Mouse (Mus musculus): ENCODE data around the gene Fgfr2. TPM values are rescaled to one million over a fixed set of nuclear protein-coding genes. Genes with fewer than 3 reads are reported as not detected.

Gene Fgfr2
- polyA plus RNA-seq, 1 experiment from 2014 or later = 11.2 TPM

DNA sequence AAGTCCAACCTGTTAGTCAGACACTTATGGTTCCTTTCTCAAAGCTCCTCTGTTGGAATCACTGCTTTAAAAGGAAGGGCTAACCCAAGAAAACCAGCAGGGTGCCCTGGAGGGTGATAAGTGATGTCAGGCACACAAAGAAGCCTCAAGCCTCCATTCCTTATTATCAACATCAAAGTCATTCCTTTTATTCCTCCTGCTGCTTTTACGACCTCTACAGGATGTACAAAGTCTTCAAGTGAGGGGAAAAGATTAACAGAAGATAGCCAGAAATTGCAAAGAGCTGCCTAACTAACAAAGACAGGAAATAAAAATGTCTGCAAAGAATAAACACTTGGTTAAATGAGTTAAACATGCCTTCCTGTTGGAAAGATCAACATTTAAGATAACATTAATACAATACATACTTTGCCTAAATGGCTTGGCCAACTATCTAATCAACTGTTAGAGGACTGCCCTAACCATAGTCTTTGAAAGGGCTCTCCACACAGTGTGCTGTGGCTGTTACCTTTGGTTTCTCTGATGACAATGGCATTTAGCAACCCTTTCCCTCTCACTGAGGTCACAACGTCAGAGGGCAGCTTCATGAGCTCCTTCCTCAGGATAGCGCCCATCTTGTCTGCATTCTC lies 563.9 kb downstream of the Fgfr2 start:
- peaks cover 55% of the 10 kb centered on the region for H3K36me3 ChIP-seq (replicated peaks; ENCODE audit: insufficient read depth, low read length)
- H3K9me3 ChIP-seq (ENCODE audit: low read length) = no peaks in the 10 kb centered on the region
- no peak overlapping the region for H3K4me2 ChIP-seq (ENCODE audit: low read depth, low read length)
- whole genome bisulfite sequencing (ENCODE audit: insufficient replicate concordance) = 69% methylated on average over 3 of the region's 3 CpGs
- no peaks in the 10 kb centered on the region; the same call in 1 of the 2 replicates for H3K4me1 ChIP-seq (ENCODE audit: insufficient read depth)
- TF ChIP-seq EP300 (IDR thresholded peaks at IDR 0.05; ENCODE audit: low read depth) (no peak), CTCF (IDR thresholded peaks at IDR 0.05; ENCODE audit: low read depth) (no peak)
- no peak overlapping the region for H3K9ac ChIP-seq (replicated peaks)
- peaks cover 9% of the 10 kb centered on the region; the same call in 1 of the 2 replicates for H3K27me3 ChIP-seq (ENCODE audit: insufficient read depth, low read length)
- DNase-seq (no peak), ATAC-seq (no peak)
- no peak overlapping the region for H3K4me3 ChIP-seq (ENCODE audit: low read depth, low read length)
- no peak overlapping the region for H3K27ac ChIP-seq (ENCODE audit: low read depth)

DNA sequence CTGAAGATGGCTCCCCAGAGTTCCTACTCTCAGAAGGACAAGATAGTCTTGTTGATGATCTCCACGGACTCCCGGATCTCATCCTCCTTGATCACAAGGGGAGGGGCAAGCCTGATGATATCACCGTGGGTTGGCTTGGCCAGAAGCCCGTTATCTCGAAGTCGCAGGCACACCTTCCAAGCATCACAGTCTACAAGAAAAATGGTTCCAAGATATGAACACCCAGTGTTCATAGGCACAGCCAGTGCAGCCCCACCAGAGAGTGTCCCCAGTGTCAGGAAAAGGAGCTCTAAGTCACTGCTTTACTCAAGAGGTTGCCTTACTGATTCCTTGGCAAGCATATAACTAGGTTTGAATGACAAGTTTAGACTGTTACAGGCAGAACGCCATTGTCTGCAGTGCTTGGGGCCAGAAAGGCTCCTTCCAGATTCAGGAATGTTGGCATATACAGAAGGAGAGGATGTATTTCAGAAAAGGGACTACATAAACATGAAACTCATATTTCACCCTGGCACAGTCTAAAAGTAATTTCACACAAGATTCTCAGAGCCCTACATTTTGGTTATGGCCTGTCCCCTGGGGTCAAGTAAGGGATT lies 564.9 kb downstream of the Fgfr2 start:
- Histone ChIP-seq H3K27ac (ENCODE audit: low read depth) (no peak overlapping the region), H3K27me3 (ENCODE audit: insufficient read depth, low read length) (peaks cover 9% of the 10 kb centered on the region; the same call in 1 of the 2 replicates), H3K9ac (replicated peaks) (no peak overlapping the region), H3K36me3 (replicated peaks; ENCODE audit: insufficient read depth, low read length) (peaks cover 47% of the 10 kb centered on the region), H3K4me1 (ENCODE audit: insufficient read depth) (no peaks in the 10 kb centered on the region; the same call in 1 of the 2 replicates), H3K9me3 (ENCODE audit: low read length) (no peaks in the 10 kb centered on the region), H3K4me3 (ENCODE audit: low read depth, low read length) (no peak overlapping the region), H3K4me2 (ENCODE audit: low read depth, low read length) (no peak overlapping the region)
- TF ChIP-seq EP300 (IDR thresholded peaks at IDR 0.05; ENCODE audit: low read depth) = no peak
- TF ChIP-seq CTCF (IDR thresholded peaks at IDR 0.05; ENCODE audit: low read depth) = no peak
- no peak for DNase-seq
- peak; percentile 40; the same call in 1 of the 2 replicates for ATAC-seq
- WGBS (ENCODE audit: insufficient replicate concordance) = 58% methylated on average over 7 of the region's 7 CpGs

DNA sequence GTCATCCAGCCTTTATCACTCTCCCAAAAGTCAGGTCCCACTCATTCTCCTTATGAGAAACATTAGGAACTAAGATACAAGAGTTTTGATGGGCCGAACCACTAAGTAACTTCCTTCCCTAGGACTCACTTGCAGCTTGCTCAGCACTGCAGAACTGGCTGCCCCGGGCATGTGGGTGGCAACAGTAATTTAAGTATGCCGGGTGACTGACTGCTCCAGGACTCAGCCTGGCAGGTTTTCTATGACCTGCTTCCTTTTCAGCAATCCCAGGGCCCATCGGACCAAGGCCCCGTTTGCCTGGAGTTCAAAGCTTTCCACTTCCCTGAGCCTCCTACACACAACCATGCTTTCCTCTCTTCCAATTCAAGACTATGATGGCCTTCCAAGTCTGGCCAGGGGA lies 566.6 kb downstream of the Fgfr2 start:
- H3K27me3 ChIP-seq (ENCODE audit: insufficient read depth, low read length) = peaks cover 6% of the 10 kb centered on the region; the same call in 1 of the 2 replicates
- H3K27ac ChIP-seq (ENCODE audit: low read depth) = no peak overlapping the region
- DNase-seq (no peak), ATAC-seq (no peak)
- H3K9ac ChIP-seq (replicated peaks) = no peak overlapping the region
- WGBS (ENCODE audit: insufficient replicate concordance) = 73% methylated on average over 5 of the region's 5 CpGs
- H3K4me2 ChIP-seq (ENCODE audit: low read depth, low read length) = no peak overlapping the region
- no peaks in the 10 kb centered on the region; the same call in 1 of the 2 replicates for H3K4me1 ChIP-seq (ENCODE audit: insufficient read depth)
- no peaks in the 10 kb centered on the region for H3K9me3 ChIP-seq (ENCODE audit: low read length)
- no peak overlapping the region for H3K4me3 ChIP-seq (ENCODE audit: low read depth, low read length)
- H3K36me3 ChIP-seq (replicated peaks; ENCODE audit: insufficient read depth, low read length) = peaks cover 30% of the 10 kb centered on the region
- no peak for TF ChIP-seq EP300 (IDR thresholded peaks at IDR 0.05; ENCODE audit: low read depth)
- TF ChIP-seq CTCF (IDR thresholded peaks at IDR 0.05; ENCODE audit: low read depth) = no peak

DNA sequence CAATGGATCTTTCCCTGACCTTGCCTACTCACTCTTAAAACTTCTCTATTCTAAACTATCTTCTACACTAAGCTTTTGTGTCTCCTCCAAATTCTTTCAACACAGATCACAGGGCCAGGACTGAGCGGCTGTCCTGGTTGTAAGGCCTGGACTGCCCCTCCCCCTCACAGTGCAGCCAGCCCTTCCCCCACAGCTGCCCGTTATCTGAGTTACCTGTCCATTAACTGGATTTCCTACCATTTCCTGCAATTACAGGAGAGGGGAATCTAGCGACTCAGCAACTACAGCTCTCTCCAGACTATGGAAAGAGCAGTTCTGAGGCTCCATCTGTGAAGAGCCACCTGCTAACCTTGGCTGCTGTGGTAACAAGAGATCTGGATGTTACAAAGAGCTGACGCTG lies 567.2 kb downstream of the Fgfr2 start:
- H3K4me2 ChIP-seq (ENCODE audit: low read depth, low read length) = no peak overlapping the region

DNA sequence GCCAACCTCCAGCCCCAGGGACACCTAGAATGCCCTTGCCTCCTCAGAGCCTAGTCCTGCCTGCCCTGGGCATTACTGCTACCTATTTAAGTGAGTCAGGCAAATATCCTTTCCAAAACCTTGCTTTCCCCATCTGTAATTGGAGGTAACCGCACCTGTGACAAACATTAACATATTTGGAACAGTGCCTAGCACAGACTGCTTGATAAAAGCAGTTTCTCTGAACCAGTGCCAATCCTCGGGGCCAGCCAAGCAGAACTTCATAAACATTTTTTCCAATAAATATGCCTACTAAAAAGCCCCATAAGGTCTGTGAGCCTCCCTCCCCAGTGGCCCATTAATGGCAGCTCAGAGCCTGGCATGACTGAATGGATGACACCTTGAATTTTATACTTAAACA lies 569.1 kb downstream of the Fgfr2 start:
- no peak for ATAC-seq
- Histone ChIP-seq H3K27ac (ENCODE audit: low read depth) (no peak overlapping the region), H3K4me2 (ENCODE audit: low read depth, low read length) (no peak overlapping the region), H3K9ac (replicated peaks) (no peak overlapping the region), H3K4me3 (ENCODE audit: low read depth, low read length) (no peak overlapping the region), H3K9me3 (ENCODE audit: low read length) (no peaks in the 10 kb centered on the region), H3K27me3 (ENCODE audit: insufficient read depth, low read length) (0 out of 2 replicates have a peak, but pooled peaks cover 3% of the 10 kb centered on the region), H3K36me3 (replicated peaks; ENCODE audit: insufficient read depth, low read length) (peaks cover 13% of the 10 kb centered on the region), H3K4me1 (ENCODE audit: insufficient read depth) (no peaks in the 10 kb centered on the region; the same call in 1 of the 2 replicates)
- WGBS (ENCODE audit: insufficient replicate concordance) = 50% methylated on average over 2 of the region's 2 CpGs
- DNase-seq = no peak
- TF ChIP-seq CTCF (IDR thresholded peaks at IDR 0.05; ENCODE audit: low read depth) (no peak), EP300 (IDR thresholded peaks at IDR 0.05; ENCODE audit: low read depth) (no peak)

More for the DNA sequence above, 567.2 kb downstream of the Fgfr2 start:
- ATAC-seq (no peak), DNase-seq (no peak)
- H3K4me1 ChIP-seq (ENCODE audit: insufficient read depth) = no peaks in the 10 kb centered on the region; the same call in 1 of the 2 replicates
- TF ChIP-seq CTCF (IDR thresholded peaks at IDR 0.05; ENCODE audit: low read depth) (no peak), EP300 (IDR thresholded peaks at IDR 0.05; ENCODE audit: low read depth) (no peak)
- peaks cover 24% of the 10 kb centered on the region for H3K36me3 ChIP-seq (replicated peaks; ENCODE audit: insufficient read depth, low read length)
- H3K4me3 ChIP-seq (ENCODE audit: low read depth, low read length) = no peak overlapping the region
- H3K9ac ChIP-seq (replicated peaks) = no peak overlapping the region
- peaks cover 3% of the 10 kb centered on the region; the same call in 1 of the 2 replicates for H3K27me3 ChIP-seq (ENCODE audit: insufficient read depth, low read length)
- no peaks in the 10 kb centered on the region for H3K9me3 ChIP-seq (ENCODE audit: low read length)
- H3K27ac ChIP-seq (ENCODE audit: low read depth) = no peak overlapping the region
- 50% methylated on average over 4 of the region's 4 CpGs for WGBS (ENCODE audit: insufficient replicate concordance)

DNA sequence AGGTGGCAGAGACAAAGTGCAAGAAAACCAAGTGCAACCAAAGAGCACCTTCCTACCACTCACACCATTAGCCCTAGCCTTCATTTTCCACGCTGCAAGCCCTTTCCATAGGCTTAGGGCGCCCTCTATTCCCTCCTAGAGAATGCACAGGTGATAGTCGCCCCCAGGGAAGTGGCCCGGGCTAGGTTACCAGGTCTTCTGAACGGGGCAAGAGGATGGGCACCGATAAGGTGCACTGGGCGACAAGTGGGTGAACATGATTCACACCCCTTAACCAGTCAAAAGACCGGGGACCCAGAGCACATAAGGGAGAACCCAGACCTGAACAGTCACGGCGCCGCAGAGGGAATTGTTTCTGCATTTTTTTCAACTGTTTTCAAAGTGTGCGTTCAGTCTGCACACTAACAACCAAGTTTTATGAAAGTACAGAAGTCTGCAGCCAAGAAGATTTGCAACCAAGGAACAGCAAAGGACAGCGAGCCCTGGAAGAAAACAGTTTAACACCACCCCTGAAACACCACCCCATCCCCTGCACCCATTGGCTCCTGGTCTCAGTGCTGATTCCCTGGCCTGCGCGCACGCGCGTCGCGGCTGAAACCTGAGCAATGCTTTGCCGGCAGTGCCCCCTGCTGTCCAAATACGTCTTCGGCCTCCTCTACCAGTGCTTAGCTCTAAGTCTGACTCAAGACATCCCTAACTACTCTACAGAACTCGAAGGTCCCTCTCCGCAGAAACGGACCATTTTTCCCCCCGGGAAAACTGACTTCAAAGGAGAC lies 571.6 kb downstream of the Fgfr2 start:
- TF ChIP-seq EP300 (IDR thresholded peaks at IDR 0.05; ENCODE audit: low read depth) = no peak
- peak; percentile 97 for TF ChIP-seq CTCF (IDR thresholded peaks at IDR 0.05; ENCODE audit: low read depth)
- 1% methylated on average over 27 of the region's 27 CpGs for WGBS (ENCODE audit: insufficient replicate concordance)
- peak; percentile 95 for ATAC-seq
- Histone ChIP-seq H3K36me3 (replicated peaks; ENCODE audit: insufficient read depth, low read length) (no peaks in the 10 kb centered on the region), H3K4me1 (ENCODE audit: insufficient read depth) (no peaks in the 10 kb centered on the region), H3K4me3 (ENCODE audit: low read depth, low read length) (peak overlapping the region; percentile 46), H3K9me3 (ENCODE audit: low read length) (no peaks in the 10 kb centered on the region), H3K4me2 (ENCODE audit: low read depth, low read length) (peak overlapping the region; percentile 89), H3K27me3 (ENCODE audit: insufficient read depth, low read length) (0 out of 2 replicates have a peak, but pooled peaks cover 3% of the 10 kb centered on the region), H3K27ac (ENCODE audit: low read depth) (no peak overlapping the region), H3K9ac (replicated peaks) (peak overlapping the region; percentile 49; the same call in 1 of the 2 replicates)
- DNase-seq = peak; percentile 94

Data from liver, postnatal 0 days (tissue).